ENCODE assay signal across 29 mouse cellular contexts in the genomic region with DNA sequence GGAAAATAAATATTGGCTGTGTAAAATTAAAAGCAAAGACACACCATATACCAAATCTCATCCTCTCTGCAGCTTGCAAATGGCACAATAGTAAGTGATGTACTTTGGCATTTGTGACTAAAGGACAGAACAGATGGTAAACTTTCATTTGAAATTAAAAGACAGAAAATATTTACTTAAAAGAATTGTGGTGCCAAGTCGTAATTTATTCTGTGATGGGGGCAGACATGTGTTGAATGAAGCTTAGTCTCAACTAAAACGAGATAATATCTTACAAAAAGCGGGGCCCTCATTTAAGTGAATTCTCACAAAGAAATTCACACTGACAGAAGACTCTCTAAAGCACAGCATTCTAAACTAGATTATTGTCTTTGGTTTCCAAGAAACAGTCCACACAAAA.
A peak's percentile ranks its signal among the peaks of the same experiment; 100 is the strongest.
DNase-seq lines count a peak whose midpoint lies in the region; ATAC-seq and TF ChIP-seq lines count a peak whose summit lies in the region.
"Had no signal": no experiment of that assay in that cellular context is flagged by ENCODE, and none has a peak within 500 bp of the region (broad histone marks: within the 10 kb centered on the region; RNA-seq: fewer than 3 reads in every experiment).

No protein-coding gene starts in this region.

- H3K4me1 ChIP-seq in forebrain, embryonic 15.5 days, result no peaks in the 10 kb centered on the region
- no peaks in the 10 kb centered on the region for H3K4me1 ChIP-seq in forebrain, embryonic 12.5 days
- H3K4me1 ChIP-seq: embryonic facial prominence, embryonic 12.5 days; embryonic facial prominence, embryonic 15.5 days; heart, embryonic 10.5 days; heart, embryonic 13.5 days had no signal

- peak; percentile 64; the same call in 1 of the 2 replicates for ATAC-seq in forebrain, embryonic 15.5 days (replicated peaks)
- ATAC-seq in forebrain, embryonic 12.5 days (ENCODE audit: low FRiP score), result no peak
- ATAC-seq: hindbrain, postnatal 0 days; inflammation-experienced regulatory T-cells, adult 6 months; intestine, embryonic 16.5 days; Patski had no signal

- H3K4me2 ChIP-seq in forebrain, embryonic 15.5 days (replicated peaks), result no peak overlapping the region
- H3K4me2 ChIP-seq in forebrain, embryonic 12.5 days, result no peak overlapping the region
- H3K4me2 ChIP-seq: embryonic facial prominence, embryonic 12.5 days; embryonic facial prominence, embryonic 15.5 days; heart, embryonic 13.5 days; hindbrain, embryonic 14.5 days had no signal

- WGBS in forebrain, embryonic 15.5 days, result 39% methylated on average over 3 of the region's 3 CpGs
- 60% methylated on average over 3 of the region's 3 CpGs for WGBS in forebrain, embryonic 12.5 days

- H3K4me3 ChIP-seq in forebrain, embryonic 15.5 days, result no peak overlapping the region
- no peak overlapping the region for H3K4me3 ChIP-seq in forebrain, embryonic 12.5 days (replicated peaks)
- H3K4me3 ChIP-seq: embryonic facial prominence, embryonic 12.5 days; embryonic facial prominence, embryonic 15.5 days; heart, adult 2 months; heart, embryonic 10.5 days; heart, embryonic 13.5 days had no signal

- H3K9ac ChIP-seq in forebrain, embryonic 15.5 days (replicated peaks), result no peak overlapping the region
- no peak overlapping the region for H3K9ac ChIP-seq in forebrain, embryonic 12.5 days
- H3K9ac ChIP-seq: embryonic facial prominence, embryonic 12.5 days; embryonic facial prominence, embryonic 15.5 days; heart, embryonic 13.5 days; hindbrain, embryonic 14.5 days had no signal

- TF ChIP-seq POLR2A in brain, embryonic 14.5 days (IDR thresholded peaks at IDR 0.05; ENCODE audit: borderline replicate concordance, extremely low read depth, insufficient read depth, insufficient read length, poor library complexity, severe bottlenecking), result no peak

- DNase-seq in layer of hippocampus, adult 9-10 months (ENCODE audit: low spot score), result peak; percentile 5
- DNase-seq in layer of hippocampus, postnatal 10 days (ENCODE audit: low spot score in 2 of 2), result no peak
- peak; percentile 46 for DNase-seq in brain, embryonic 14.5 days (ENCODE audit: low read depth)
- DNase-seq in thymus, postnatal 14 days, result no peak
- DNase-seq: adrenal gland, postnatal 14 days; B cell, adult 2 months; cerebellum, adult 11 months; cerebellum, adult 2 months; cerebellum, adult 9-11 months; cerebellum, postnatal 25 days; gastrocnemius, postnatal 10 days; gastrocnemius, postnatal 36 days; heart, adult 2 months; heart, postnatal 14 days; heart, postnatal 4 days; kidney, adult 18-20 months had no signal

- no peak overlapping the region for H3K27ac ChIP-seq in forebrain, embryonic 15.5 days (replicated peaks)
- no peak overlapping the region for H3K27ac ChIP-seq in forebrain, embryonic 12.5 days
- H3K27ac ChIP-seq: embryonic facial prominence, embryonic 12.5 days; embryonic facial prominence, embryonic 15.5 days; heart, adult 2 months; heart, embryonic 10.5 days; heart, embryonic 13.5 days; hindbrain, embryonic 14.5 days; hindbrain, postnatal 0 days had no signal

- H3K27me3 ChIP-seq in forebrain, embryonic 15.5 days, result no peaks in the 10 kb centered on the region
- H3K27me3 ChIP-seq in forebrain, embryonic 12.5 days, result no peaks in the 10 kb centered on the region
- H3K27me3 ChIP-seq: CH12.LX; embryonic facial prominence, embryonic 12.5 days; embryonic facial prominence, embryonic 15.5 days; heart, embryonic 13.5 days; Patski had no signal

- no peak for TF ChIP-seq CTCF in brain, embryonic 14.5 days (IDR thresholded peaks at IDR 0.05; ENCODE audit: borderline replicate concordance, extremely low read depth, insufficient read depth, insufficient read length)

- no peaks in the 10 kb centered on the region for H3K9me3 ChIP-seq in forebrain, embryonic 15.5 days
- H3K9me3 ChIP-seq in forebrain, embryonic 12.5 days, result no peaks in the 10 kb centered on the region
- H3K9me3 ChIP-seq: embryonic facial prominence, embryonic 12.5 days; embryonic facial prominence, embryonic 15.5 days; G1E; heart, embryonic 10.5 days; heart, embryonic 13.5 days had no signal

- no peaks in the 10 kb centered on the region for H3K36me3 ChIP-seq in forebrain, embryonic 15.5 days
- no peaks in the 10 kb centered on the region for H3K36me3 ChIP-seq in forebrain, embryonic 12.5 days (replicated peaks)
- H3K36me3 ChIP-seq: embryonic facial prominence, embryonic 12.5 days; embryonic facial prominence, embryonic 15.5 days; G1E; heart, embryonic 10.5 days; heart, embryonic 13.5 days had no signal

Comparison
In these comparisons a context has a peak if more than half of its experiments do, and no peak if none do; other contexts are left out.
1. DNase-seq: peak in layer of hippocampus, adult 9-10 months (single experiment) and brain, embryonic 14.5 days (single experiment); none in layer of hippocampus, postnatal 10 days (0 of 2) and thymus, postnatal 14 days (single experiment).